Mouse (Mus musculus): ENCODE measurements around the gene Susd1.
"Not testable (repeated sequence)": the region's sequence is repeated elsewhere in the genome, so short reads cannot be mapped to it uniquely, and the experiment has no call there.

Gene Susd1

DNA sequence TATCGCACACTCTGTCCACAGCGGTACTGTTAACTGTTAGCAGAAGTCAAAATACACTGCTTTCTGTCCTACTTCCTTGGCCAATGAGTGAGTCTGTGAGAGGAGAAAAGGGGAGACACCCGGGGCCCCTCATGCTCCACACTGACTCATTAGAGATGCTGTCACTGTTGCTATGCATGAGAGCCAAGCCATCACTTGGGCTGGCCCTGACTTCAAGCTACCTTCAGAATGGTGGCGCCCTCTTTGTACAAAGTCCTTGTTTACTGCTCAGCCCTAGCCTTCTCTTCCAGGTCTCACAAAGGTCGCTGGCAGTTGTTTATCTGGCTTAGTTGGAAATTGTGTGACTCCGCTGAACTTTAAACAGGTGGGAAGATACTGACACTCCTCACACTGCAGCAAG lies 119.8 kb downstream of the Susd1 start:
- DNase-seq, result no peak

DNA sequence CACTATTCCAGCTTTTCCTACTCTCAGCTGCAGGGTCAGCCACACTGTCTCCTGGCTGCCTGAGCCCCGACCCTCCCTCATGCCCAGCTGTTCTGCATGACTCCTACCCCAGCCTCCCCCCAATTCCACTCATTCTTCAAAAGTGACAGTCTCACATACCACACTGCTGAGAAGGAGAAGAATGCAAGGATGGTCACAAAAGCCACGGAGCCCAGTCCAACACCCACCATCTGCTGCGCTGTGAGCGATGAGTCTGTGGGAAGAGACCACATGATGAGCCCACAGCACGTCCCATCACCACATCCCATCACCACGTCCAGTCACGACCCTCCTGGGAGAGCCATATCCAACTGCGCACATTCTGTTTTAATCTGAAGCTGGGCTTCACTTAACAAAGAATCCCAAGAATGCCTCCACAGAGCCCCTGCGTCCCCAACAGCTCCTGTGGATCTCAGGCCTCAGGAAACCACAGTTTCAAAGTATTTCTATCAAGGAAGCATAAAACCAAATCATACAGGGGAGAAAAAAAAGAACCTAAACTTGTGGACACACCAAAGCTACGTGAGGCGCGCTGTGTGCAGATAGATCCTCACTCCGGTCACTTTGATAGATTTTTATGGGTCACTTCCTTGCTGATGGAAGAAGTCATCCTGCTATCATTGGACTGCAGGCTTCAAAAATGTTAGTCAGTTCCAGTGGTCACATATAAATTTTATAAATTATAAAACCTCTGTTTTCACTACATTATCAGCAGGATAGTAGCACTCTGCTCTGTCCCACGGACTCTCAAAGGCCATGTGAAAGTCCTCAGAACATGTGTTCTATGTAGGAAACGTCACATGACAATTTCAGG lies 122.7 kb downstream of the Susd1 start:
- no peak for DNase-seq

DNA sequence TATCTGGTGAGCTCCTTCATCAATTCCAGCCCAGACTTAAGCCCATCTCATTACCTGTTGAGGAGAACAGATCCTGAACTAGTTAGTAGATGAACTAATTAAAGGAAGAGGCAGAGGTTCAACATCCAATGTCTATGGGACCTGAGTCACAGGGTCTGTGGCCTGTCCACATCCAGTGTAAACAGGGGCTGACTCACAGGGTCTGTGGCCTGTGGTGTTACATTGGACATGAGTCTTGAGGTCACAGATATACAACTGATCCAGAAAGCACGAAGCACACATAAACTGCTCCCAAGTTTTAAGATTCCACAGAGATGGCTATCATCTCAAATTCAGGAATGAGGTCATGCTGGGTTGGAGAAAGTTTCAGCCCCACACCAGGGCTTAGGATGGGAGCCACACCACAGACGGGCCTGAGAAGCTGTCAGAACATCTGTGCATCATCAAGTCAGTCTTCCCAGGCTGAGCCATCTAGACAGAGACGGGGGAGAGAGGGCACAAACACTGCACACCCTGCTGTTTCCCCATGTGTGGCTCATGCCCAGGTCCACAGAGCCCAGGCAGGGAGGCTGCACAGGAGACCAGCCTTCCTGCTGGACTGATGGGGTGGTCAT lies 123.4 kb downstream of the Susd1 start:
- no peak for DNase-seq

DNA sequence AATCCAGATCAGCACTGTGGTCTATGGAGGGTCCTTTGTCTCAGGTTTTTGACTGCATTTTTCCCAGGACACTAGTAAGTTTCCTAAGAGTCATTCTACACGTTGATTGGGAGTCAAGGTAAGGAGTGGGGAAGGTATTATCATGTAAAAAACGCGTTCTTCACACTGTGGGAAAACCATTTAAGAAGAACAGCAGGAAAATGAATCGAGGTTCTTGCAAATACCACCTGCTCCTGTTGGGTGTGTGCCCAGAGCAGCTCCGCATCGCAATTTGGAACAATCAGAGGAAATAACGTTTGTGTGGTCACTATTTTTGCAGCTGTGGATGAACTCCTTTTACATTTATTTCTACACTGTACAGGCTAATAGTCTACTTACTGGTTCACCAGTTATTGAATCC lies 125.5 kb downstream of the Susd1 start:
- no peak for DNase-seq

DNA sequence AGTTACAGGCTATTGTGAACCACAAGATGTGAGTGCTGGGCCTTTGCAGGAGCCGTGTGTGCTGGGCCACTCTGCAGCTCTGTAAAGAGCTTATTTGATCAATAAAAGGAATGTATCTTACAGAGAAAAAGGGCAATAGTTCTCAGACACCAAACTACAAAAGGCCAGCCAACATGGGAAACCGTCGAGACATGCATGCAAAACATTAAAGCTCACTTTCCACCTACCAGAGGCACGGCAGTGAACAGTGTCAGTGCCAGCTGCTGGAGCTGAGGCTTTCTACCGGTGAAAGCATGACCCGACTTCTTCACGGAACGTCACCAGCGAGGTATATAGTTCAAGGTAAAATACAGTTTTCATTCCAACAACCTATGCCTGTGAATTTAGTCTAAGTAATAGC lies 127.8 kb downstream of the Susd1 start:
- DNase-seq, result no peak

DNA sequence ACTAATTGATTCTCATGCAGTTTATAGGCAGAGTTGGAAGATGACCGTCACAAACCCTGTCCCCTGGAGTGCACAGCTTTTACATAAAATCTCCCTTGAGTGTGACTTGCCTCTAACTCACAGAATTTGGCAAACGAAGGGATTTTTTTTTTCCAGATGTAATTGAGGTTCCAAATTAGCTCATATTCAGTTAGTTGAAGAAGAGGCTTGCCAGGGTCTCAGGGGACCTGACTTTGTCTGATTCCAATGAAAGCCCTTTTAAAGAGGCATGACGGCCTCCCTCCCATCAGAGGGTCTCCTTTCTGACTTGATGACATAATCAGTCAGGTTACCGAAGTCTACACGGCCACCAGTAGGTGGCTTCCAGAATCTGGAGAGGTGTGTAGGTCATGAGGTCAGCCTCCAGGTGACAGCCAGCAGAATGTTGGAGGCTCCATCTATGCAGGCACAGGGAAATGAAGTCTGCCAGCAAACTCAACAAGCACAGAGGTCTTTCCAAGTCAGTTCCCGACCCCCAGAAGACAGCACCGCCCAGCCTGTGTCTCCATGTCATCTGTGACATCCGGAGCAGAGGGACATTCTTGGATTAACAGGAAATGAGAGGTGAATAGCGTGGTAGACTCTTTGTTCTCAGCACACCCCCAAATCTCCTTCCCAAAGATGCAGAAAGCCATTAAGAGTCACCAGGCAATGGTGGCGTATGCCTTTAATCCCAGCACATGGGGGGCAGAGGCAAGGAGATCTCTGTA lies 130.4 kb downstream of the Susd1 start:
- DNase-seq, result no peak

DNA sequence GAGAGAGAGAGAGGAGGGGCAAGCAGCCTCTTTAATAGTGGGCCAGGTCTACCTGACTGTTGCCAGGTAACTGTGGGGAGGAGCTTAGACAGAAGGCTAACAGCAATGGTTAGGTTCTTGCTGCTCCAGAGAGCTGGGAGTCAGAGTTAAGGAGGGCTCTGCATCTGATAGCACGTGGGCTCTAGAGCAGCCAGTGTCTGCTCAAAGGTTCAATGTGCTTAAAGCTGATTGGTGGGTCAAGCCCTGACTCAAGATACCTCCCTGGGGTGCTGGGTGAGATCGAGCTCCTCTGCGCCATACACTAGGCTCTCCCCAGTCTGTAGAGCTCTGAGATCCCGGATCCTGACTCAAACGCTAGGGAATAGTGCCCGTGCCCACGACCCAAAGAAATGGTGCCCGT lies 136.0 kb downstream of the Susd1 start:
- DNase-seq, result no peak

DNA sequence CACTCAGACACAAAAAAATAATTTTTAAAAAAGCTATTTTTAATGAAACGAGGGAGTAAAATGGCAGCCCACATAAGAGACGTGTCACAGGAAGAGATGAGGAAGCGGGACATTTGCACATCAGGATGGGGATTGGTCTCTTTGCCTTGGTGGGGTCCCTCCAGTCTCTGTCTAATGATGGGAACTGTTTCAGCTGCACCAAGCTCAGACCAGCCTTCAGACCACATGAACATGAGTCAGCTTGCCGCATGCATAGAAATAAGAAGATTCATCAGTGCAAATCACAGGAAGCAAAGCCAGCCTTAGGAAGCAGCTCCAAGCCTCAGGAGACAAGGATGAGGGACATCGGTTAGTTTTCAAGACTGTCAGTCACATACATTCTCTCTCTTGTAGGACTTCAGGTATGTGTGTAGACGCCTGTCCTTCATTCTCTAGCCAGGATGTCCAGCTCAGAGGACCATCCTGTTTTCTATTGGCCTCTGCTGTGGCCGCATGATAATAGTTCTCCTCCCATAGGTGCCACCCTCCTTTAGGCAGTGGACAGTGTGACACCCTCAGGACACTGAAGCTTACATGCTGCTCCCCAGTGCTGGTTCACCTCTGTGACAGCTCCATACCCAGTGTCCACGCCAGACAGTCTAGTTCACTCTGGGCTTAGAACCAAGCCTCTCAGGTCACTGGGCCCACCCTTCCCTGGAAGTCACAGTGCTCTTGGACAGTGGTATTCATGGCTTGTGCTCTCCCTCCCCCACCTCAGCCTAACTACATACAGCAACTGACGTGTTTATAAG lies 137.2 kb downstream of the Susd1 start:
- DNase-seq, result no peak

DNA sequence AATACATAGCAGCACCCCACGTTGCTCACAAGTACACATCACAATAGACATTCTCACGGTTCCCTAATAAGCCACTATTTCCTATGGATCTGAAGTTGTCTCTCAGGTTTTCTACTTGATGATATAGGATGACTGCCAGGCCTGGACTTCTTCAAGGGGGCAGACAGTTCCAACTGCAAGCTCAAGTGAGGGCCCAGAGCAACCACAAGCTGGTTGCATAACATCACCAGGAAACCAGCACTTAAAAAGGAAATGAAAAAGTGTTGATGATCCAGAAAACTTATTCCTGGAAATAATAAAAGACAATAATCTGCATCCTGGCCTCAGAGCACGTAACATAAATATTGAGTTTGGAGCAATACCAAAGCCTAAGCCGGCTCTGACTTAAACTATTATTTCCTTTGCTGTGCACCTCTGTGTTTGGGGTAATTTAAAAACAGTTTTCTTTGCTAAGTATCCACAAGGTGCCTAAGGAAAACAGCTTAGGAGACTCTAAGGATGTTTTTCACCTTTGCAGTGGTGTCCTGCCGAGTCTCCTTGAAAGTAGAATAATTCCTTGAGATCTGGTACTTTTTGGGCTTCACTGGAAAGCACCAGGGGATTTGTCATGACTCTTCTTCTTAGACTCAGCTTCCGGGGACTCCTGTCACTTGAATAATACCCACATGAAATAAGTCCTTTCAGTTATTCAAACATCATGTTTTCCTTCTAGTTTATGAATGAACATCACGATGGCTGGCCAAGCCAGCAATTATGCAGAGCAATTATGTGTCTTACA lies 139.5 kb downstream of the Susd1 start:
- DNase-seq, result no peak

DNA sequence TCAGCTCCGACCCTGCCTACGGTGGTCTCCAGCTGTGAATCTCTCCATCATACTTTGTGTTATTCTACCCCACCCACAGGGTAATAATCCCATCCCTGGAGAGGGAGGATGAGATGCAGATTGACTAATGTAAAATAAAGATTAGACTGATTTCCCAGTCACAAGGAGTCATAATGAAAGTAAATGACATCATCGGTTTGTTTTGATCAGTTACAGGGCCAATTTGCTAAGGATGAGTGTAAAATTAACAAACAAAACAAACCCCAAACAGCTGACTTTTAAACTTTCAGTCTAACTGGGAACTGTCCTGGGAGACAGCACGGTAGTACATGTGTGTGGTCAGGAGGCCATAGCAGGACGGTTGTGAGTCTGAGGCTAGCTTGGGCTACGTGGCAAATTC lies 143.3 kb downstream of the Susd1 start:
- DNase-seq, result no peak

DNA sequence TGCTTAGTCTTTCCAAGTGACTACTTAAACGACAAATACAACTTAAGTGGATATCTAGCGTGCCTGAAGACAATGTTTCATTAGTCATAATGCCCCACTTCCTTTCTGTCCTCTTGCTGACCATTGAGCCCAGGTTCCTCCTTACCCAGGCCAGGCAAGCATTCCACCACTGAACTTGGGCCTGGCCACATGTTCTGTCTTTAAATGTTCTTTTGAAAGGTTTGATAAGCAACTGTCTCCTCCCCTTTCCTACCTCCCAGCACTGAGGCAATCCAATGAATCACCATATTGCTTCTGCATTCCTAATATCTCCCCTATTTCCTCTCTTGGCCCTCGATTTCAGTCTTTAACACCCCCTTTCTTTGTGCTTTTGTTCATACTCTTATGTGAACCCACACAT lies 143.8 kb downstream of the Susd1 start:
- no peak for DNase-seq

DNA sequence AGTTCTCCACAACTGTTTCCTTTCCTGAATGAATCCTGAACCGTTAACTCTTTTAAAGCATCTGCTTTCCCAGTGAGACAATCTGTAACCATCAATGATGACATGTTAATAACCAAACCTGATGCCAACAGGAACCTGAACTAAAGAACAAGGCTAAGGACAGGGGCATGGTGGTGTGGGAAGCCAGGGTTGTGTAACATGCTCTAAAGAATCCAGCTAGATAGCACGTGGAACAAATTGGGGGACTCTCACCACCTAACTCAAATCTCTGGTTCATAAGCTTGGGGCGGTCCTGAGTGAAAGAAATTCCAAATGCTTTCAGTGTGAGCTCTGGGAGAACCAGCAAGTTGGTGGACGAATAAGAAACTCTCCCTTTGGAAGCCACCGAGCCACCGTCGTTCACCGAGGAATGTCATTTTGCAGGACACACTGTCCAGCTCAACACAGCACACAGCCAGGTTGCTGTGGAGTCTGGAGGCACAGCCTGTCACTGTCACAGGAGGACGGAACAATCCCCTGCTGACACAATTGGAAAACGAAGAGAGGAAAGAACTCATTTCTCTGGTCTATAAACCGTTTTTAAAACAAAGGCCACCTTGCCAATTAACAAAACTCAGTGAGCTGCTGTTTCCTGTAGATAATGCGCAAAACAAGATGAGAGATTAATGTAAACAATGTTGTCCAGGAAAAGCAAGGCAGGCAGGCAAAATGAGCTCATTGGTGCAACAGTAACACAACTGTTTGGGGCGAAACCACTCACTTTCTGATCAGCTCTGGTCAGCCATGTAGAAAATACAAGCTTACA lies 146.3 kb downstream of the Susd1 start:
- no peak for DNase-seq

DNA sequence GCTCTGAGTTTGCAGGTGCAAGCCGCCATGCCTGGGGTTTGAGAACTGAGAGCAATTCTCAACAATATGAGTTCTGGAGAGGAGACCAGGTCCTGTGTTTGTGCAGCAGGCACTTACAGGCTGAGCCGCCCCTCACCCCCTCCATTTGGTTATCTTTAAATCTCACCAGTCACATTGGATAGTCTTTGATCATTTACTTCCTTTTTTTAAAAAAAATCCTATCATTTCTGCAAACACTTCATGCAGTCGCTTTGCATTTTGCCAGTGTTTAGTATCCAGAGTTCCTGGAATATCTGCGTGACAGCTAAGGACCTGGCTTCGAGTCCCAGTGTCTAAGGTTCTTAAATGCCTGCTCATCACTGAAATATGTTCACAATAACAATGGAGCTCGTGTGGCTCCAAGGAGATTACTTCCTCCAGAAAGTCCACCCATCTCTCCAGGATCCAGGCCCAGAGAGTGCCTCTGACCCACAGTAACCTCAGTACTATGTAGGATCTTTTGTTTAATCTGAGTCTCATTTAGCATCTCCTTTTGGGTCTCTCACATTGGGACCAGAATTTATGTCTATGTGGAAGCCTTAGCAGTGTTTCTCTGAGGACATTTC lies 147.4 kb downstream of the Susd1 start:
- DNase-seq, result no peak

DNA sequence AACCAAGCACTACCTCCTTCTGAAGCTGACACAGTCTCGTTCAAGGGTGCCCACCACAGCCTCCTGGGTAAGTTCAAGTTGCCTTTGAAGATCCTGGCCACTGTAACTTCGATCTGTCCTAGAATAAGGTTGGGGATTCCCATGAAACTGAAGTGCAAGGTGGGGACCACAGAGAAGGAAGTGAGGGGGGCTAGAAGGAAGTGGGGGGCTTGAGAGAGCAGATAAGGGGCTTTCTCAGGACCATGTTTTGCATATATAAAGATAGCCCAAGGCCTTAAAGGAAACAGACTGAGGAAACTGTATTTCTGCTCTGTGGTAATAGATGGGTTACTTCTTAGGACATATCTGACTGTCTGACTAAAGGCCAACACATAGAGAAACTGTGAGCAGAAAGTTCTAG lies 151.3 kb downstream of the Susd1 start:
- DNase-seq, result no peak

DNA sequence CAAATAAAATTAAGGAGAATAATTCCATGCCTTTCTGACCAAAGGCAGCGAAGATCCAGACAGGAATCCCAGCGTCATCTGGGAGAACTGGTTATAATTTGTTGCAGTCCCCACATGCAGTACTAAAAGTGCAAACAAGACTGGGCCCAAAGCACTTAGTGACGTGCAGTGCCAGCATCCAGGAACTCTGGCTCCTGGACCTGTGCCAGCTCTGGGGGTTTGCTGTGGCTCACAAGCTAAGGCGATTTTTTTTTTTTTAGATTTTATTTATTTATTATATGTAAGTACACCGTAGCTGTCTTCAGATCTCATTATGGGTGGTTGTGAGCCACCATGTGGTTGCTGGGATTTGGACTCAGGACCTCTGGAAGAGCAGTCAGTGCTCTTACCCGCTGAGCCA lies 152.1 kb downstream of the Susd1 start:
- not testable (repeated sequence) for DNase-seq

DNA sequence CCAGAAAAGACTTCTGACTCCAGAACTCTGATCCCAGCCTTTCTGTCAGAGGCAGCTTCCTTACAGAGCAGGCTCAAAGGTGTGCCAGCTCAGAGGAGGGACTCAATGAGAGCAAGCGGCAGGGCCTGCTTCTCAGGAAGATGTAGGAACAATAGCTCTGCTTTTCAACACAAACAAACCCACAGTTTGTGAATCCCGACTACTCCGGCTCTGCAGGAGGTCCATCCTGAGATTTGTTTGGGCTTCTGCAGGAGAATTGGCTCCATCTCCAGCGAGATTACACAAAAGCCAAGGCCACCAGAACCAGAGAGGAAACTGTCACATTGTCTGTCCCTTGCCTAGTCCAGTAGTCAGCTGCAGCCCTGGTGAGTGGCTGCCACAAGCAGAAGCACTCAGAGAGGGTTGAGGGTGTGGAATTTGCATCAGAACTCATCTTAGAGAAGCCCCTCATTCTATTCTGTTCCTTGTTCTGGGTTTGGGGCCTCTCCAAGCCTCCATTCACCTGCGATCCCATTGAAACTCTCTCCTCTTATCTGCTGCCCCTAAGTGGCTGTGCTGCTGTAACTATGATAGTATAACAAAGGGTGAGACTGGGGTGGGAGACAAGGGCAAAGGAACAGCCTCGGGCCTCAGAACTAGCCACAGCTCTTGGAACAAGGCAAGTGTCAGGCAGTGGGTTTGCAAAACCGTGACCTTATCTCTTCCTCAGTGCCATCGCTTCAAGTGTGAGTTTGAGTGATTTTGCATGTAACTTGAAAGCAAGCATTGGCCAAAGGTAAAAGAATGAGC lies 155.5 kb downstream of the Susd1 start:
- DNase-seq, result no peak

DNA sequence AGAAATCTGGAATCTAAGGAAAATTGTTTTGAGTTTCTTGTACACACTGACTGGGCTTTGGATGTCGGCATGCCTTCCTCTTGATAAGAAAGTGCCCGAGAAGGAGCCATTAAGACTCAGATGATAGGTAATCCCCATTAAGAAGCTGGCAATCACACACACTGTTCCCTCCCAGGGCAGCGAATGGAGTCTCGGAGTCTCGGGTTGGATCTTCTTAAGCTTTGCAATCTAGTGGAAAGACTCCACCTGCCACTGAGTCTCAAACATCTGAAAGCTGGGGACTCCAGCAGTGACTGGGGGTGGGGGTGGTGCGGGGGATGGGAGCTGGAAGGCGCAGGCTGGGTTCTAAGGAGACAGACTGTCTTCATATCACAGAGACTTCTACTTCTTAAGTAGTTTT lies 156.3 kb downstream of the Susd1 start:
- DNase-seq, result no peak

DNA sequence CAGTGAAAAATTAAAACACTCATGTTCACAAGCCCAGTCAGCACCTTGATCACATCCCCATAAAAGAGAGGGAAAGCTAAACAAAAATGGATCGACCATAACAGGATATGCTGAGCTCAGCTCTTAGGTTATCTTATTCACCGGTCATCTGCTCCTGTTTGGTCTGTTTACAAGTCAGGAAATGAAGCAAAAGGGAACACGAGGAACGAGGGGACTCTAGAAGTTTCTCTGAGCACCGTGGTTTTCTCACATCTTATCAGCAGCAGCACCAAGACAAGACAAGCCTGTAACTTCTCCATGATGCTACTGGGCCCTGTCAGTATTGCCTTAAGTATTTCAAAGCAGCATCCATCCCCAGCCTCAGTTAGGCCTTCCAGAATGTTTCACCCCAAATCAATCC lies 157.6 kb downstream of the Susd1 start:
- DNase-seq, result no peak

DNA sequence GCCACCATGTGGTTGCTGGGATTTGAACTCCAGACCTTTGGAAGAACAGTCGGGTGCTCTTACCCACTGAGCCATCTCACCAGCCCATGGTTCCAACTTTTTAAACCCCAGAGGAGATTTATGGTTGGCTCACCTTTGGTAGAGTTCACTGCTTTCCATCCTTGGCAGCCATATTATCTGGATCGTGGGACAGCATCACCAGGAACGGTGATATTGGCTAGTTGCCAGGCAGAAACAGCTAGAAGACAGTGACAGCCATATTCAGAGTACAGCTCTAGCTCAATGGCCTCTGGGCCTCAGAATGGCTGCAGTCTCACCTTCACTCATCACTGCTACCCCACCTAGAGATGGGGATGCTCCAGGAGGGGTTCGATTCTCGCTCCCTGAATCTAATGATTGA lies 159.3 kb downstream of the Susd1 start:
- DNase-seq, result no peak

DNA sequence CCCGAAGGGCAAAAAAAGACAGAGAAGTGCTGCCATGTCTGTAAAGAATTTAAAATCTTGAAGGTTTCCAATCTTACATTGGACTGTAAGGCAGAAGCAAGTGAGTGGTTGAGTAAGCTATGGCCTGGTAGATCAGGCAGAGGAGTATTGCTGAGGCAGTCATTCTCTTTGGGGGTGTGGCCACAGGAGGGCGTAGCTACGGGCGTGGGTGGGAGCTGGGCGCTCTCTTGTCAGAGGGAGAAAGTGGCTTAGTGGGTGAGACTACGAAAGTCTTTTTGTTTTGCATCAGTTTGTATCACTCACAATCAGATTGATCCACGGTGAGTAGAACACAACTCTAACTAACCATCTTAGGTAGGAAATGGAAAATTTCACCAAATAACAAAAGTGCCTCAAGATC lies 160.0 kb downstream of the Susd1 start:
- DNase-seq, result no peak

Data from cerebellum, adult 11 months (tissue).